Mouse (Mus musculus): ENCODE results near the gene Sebox.

GRCm38 (mm10) chr11:78475289-78475688 lies 28.0 kb upstream of the Sebox start:
- TF ChIP-seq POLR2A (IDR thresholded peaks at IDR 0.05; ENCODE audit: control insufficient read depth, low read depth, low read length) (no peak), CTCF (IDR thresholded peaks at IDR 0.05; ENCODE audit: control insufficient read depth, insufficient read depth, insufficient replicate concordance, low read depth, low read length) (no peak)
